In genomic region chr9:64408821-64409220, GRCm38 (mm10) we compare ENCODE assay signal across 14 mouse cellular contexts.
"Had no signal": no experiment of that assay in that cellular context is flagged by ENCODE, and none has a peak within 500 bp of the region (broad histone marks: within the 10 kb centered on the region; RNA-seq: fewer than 3 reads in every experiment).

No protein-coding gene starts in this region.

- H3K4me3 ChIP-seq: limb, embryonic 15.5 days; liver, embryonic 12.5 days; midbrain, embryonic 13.5 days; myocyte; neural tube, embryonic 12.5 days; stomach, embryonic 15.5 days had no signal

- H3K27me3 ChIP-seq: liver, embryonic 12.5 days; midbrain, embryonic 13.5 days; neural tube, embryonic 12.5 days; stomach, embryonic 15.5 days had no signal

- H3K4me1 ChIP-seq: limb, embryonic 15.5 days; liver, embryonic 12.5 days; neural tube, embryonic 12.5 days; stomach, embryonic 15.5 days had no signal

- H3K4me2 ChIP-seq: limb, embryonic 15.5 days; liver, embryonic 12.5 days; midbrain, embryonic 13.5 days; neural tube, embryonic 12.5 days; stomach, embryonic 15.5 days had no signal

- ATAC-seq: intestine, embryonic 16.5 days; liver, embryonic 12.5 days; midbrain, embryonic 13.5 days had no signal

- H3K9ac ChIP-seq: limb, embryonic 15.5 days; liver, embryonic 12.5 days; midbrain, embryonic 13.5 days; neural tube, embryonic 12.5 days; stomach, embryonic 15.5 days had no signal

- H3K9me3 ChIP-seq: limb, embryonic 15.5 days; liver, embryonic 12.5 days; midbrain, embryonic 13.5 days; neural tube, embryonic 12.5 days; stomach, embryonic 15.5 days had no signal

- DNase-seq: kidney, adult 9 months; layer of hippocampus, adult 9-11 months; layer of hippocampus, postnatal 36 days; lung, postnatal 36 days; right cerebral cortex, postnatal 14 days; thymus, adult 2 months; thymus, postnatal 25 days had no signal

- H3K27ac ChIP-seq: limb, embryonic 15.5 days; liver, embryonic 12.5 days; midbrain, embryonic 13.5 days; neural tube, embryonic 12.5 days; stomach, embryonic 15.5 days had no signal

- H3K36me3 ChIP-seq: limb, embryonic 15.5 days; liver, embryonic 12.5 days; midbrain, embryonic 13.5 days; neural tube, embryonic 12.5 days; stomach, embryonic 15.5 days had no signal
